Mouse (Mus musculus) liver, embryonic 11.5 days (tissue): ENCODE results near the gene Nkx2-5. TPM values are rescaled to one million over a fixed set of nuclear protein-coding genes. Genes with fewer than 3 reads are reported as not detected.

ENCODE experiments used
- ATAC-seq: fragments of 200-750 bp; cut with Nextera tagmentation; replicated peaks from 2 replicates; pipeline ENCODE4 v1.8.0; 2017; ENCODE audit warnings: moderate number of reproducible peaks, mild to moderate bottlenecking, moderate TSS enrichment, moderate library complexity; ENCODE audit not compliant: low FRiP score
- DNase-seq: peaks from one replicate; pipeline ENCODE4 v3.0.0-alpha.2; 2017; ENCODE audit warnings: low spot score
- H3K27ac ChIP-seq: fragments of 300-500 bp; sonication (generic); 2 replicates; pipeline ENCODE4 v1.5.1; 2014; ENCODE audit warnings: mild to moderate bottlenecking, low read depth, low read length, control low read depth
- H3K27me3 ChIP-seq: fragments of 300-500 bp; sonication (generic); replicated peaks from 2 replicates; pipeline ENCODE4 v1.6.1; 2014; ENCODE audit warnings: low read length, mixed read lengths; ENCODE audit not compliant: control insufficient read depth, insufficient read depth
- H3K36me3 ChIP-seq: fragments of 300-500 bp; sonication (generic); 2 replicates; pipeline ENCODE4 v1.6.1; 2014; ENCODE audit warnings: mild to moderate bottlenecking, low read length, moderate library complexity, mixed read lengths; ENCODE audit not compliant: control insufficient read depth, insufficient read depth
- H3K4me1 ChIP-seq: fragments of 300-500 bp; sonication (generic); replicated peaks from 2 replicates; pipeline ENCODE4 v1.6.1; 2014; ENCODE audit warnings: low read length, mixed read lengths; ENCODE audit not compliant: control insufficient read depth, insufficient read depth
- H3K4me2 ChIP-seq: fragments of 300-500 bp; sonication (generic); 2 replicates; pipeline ENCODE4 v1.6.1; 2014; ENCODE audit warnings: mild to moderate bottlenecking, control low read depth, moderate library complexity
- H3K4me3 ChIP-seq: fragments of 300-500 bp; sonication (generic); 2 replicates; pipeline ENCODE4 v1.5.1; 2014; ENCODE audit warnings: low read depth, low read length, control low read depth
- H3K9ac ChIP-seq: fragments of 300-500 bp; sonication (generic); 2 replicates; pipeline ENCODE4 v1.6.1; 2014; ENCODE audit warnings: low read depth, low read length, control low read depth
- H3K9me3 ChIP-seq: fragments of 300-500 bp; sonication (generic); 2 replicates; pipeline ENCODE4 v1.6.1; 2016; ENCODE audit warnings: low read length, inconsistent platforms, mixed read lengths; ENCODE audit not compliant: control insufficient read depth
- WGBS: fragments of 180-500 bp; shearing (Covaris S2); extraction: QIAGEN DNeasy Blood & Tissue Kit; methylation state at CpG from one replicate; pipeline ENCODE4 v1.1.7; 2014; 5-methylcytosine and 5-hydroxymethylcytosine counted together
- polyA plus RNA-seq: library from polyadenylated mRNA; unstranded; fragments of >200 nt; fragmentation: Nextera tagmentation; extraction: Ambion mirVana; gene quantifications from 2 replicates; pipeline ENCODE4 v1.2.1, GENCODE M21; 2014

The Nkx2-5 gene
- polyA plus RNA-seq, 1 experiment from 2014 or later: 2.1 TPM

DNA sequence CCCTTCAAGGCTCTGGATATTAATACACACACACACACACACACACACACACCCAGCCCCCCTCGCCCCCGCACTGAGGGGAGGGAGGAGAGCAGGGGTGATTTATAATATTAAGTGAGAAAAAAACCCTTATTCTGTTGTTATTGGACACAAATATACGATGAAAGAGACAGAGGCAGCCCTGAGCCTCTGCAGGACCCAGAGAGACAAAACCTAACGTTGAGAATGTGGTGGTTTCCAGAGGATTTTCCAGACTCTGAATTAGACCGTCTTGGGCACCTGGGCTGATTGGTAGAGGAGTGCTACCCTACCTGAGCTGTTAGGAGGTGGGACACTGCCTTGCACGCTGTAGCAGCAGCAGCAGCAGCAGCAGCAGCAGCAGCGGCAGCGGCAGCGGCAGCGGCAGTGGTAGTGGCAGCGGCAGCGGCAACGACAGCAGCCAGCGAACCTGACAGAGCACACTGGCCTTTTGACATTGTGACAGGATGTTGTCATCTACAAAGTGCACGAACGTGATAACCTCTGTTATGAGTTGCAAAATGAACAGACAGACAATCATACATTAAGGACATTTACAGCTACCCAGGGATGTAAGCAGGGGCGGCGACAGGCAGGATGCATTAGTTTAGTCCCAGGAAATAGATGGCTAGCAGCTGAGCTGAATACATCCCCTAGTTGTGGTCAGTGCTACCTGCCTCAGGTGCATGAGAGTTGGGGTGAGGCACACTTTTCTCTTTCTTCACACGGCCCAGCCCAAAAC, 7.8 kb downstream of the Nkx2-5 start:
- Histone ChIP-seq H3K9me3 (no peaks in the 10 kb centered on the region), H3K27me3 (peaks cover 83% of the 10 kb centered on the region), H3K4me2 (no peak overlapping the region), H3K36me3 (no peaks in the 10 kb centered on the region), H3K9ac (no peak overlapping the region), H3K4me3 (no peak overlapping the region), H3K27ac (no peak overlapping the region), H3K4me1 (no peaks in the 10 kb centered on the region; the same call in 1 of the 2 replicates)
- 7% methylated on average over 19 of the region's 19 CpGs for WGBS
- DNase-seq: no peak
- ATAC-seq: no peak

DNA sequence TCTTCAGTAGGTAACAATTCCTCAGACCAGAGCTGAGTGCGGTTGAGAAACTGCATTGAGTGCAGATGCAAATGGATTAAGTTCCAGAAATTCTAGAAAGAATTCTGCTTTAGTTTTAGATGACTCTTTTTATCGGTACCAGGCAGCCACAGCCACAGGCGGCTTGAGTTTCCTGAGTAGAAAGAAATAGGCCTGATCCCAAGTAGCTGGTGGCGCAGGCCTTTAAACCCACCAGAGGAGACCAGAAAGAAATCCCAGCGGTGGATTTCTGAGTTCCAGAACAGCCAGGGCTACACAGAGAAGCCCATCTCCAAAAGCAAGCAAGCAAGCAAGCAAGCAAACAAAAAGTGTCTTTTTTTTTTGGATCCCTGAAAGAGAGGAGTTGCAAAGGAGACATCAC, 8.4 kb downstream of the Nkx2-5 start:
- WGBS: 13% methylated on average over 5 of the region's 5 CpGs
- DNase-seq (no peak), ATAC-seq (no peak)
- H3K27me3 ChIP-seq: peaks cover 77% of the 10 kb centered on the region
- H3K4me2 ChIP-seq: no peak overlapping the region
- H3K27ac ChIP-seq: no peak overlapping the region
- no peaks in the 10 kb centered on the region for H3K9me3 ChIP-seq
- no peaks in the 10 kb centered on the region for H3K36me3 ChIP-seq
- H3K4me3 ChIP-seq: no peak overlapping the region
- no peaks in the 10 kb centered on the region; the same call in 1 of the 2 replicates for H3K4me1 ChIP-seq
- no peak overlapping the region for H3K9ac ChIP-seq

DNA sequence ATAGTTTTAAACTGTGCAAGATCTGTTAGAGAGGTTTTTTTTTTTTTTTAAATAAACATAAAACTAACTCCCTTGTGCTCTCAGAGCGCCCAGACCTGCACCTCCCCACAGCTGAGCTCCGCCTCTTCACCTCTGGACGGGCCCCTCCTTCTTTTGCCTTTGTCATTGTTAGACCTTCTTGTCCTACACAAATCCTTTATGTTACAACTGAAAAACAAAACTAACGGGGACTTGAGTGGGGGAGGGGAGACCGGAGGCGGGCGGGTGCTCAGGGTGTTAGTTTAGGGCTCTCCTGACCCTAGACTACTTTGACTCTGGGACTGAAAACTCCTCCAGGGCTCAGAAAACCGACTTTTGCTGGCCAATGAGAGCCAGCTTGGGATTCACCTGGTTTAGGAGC, 8.9 kb downstream of the Nkx2-5 start:
- 22% methylated on average over 8 of the region's 8 CpGs for WGBS
- Histone ChIP-seq H3K4me3 (no peak overlapping the region), H3K27ac (no peak overlapping the region)

DNA sequence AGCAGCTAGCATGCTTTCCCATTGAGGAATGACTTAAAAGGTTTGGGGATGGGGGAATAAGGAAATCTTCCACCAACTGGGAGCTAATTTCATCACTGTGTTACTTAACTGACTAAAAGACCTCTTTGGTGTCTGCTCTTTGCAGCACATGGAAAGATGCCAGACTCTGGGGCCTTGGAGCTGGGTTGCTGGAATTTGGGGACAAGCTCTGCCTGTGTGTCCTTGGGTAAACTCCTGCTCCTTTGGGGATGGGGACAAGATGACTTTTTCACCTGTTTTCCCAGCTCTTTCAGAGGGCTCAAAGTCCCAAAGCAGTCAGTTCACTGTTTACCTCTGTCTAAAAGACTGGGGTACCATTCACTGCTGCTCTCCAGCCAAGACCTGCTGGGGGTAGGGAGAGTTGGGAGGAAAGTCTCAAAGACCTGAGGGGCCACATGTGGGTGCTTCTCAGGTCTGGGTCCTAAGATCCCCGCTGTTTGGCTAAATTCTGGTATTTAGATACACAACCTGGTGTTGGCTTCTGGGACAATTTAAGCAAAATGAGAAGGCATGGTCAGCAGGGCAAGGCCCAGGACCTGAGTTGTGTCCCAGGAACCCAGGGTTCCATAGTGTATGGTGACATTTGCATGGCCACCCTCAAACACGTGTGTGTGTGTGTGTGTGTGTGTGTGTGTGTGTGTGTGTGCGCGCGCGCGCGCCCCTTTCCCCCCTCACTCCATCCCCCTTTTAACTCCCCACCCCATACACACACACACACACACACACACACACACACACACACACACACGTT, 9.6 kb downstream of the Nkx2-5 start:
- Histone ChIP-seq H3K4me3 (no peak overlapping the region), H3K4me1 (no peaks in the 10 kb centered on the region; the same call in 1 of the 2 replicates), H3K9ac (no peak overlapping the region), H3K36me3 (no peaks in the 10 kb centered on the region), H3K4me2 (no peak overlapping the region), H3K27me3 (peaks cover 65% of the 10 kb centered on the region), H3K9me3 (no peaks in the 10 kb centered on the region), H3K27ac (no peak overlapping the region)
- 53% methylated on average over 8 of the region's 9 CpGs for WGBS
- ATAC-seq: no peak
- DNase-seq: no peak

More for the DNA sequence above, 8.9 kb downstream of the Nkx2-5 start:
- DNase-seq: no peak
- Histone ChIP-seq H3K9me3 (no peaks in the 10 kb centered on the region), H3K4me1 (no peaks in the 10 kb centered on the region; the same call in 1 of the 2 replicates), H3K36me3 (no peaks in the 10 kb centered on the region), H3K27me3 (peaks cover 73% of the 10 kb centered on the region), H3K4me2 (no peak overlapping the region), H3K9ac (no peak overlapping the region)
- no peak for ATAC-seq

DNA sequence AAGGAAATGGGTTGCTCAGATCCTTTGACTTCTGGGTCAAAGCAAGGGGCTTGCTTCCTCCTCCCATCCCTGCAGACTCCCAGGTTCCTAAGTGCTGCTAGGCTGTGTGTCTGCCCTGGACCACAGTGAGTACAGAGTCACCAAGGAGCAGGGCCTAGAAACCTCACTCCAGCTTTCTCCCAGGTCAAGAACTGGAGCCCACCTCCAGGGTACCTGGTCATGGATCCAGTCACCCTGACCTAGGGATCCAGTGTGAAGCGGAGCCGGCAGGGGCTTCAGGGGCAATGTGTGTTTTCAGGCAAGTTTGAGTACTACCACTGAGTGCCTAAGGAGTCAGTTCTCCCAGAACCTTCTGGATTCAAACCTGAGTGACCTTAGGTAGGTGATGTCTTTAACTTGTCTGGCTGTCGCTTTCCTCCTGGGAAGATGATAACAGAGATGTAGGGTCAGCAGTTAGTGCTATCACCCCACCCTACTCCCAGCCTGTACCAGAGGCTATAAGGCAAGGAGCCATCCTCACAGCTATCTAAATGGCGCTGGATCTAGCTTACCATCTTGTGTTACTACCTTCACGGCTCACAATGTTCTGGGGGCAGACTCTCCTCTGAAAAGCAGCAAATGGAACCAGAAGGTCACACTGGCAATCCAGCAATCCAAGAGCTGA, 10.4 kb downstream of the Nkx2-5 start:
- Histone ChIP-seq H3K9ac (no peak overlapping the region), H3K27ac (no peak overlapping the region), H3K9me3 (no peaks in the 10 kb centered on the region), H3K4me3 (no peak overlapping the region), H3K4me1 (no peaks in the 10 kb centered on the region; the same call in 1 of the 2 replicates), H3K4me2 (no peak overlapping the region), H3K27me3 (peaks cover 58% of the 10 kb centered on the region), H3K36me3 (no peaks in the 10 kb centered on the region)
- 56% methylated on average over 5 of the region's 5 CpGs for WGBS
- ATAC-seq: no peak
- DNase-seq: no peak

DNA sequence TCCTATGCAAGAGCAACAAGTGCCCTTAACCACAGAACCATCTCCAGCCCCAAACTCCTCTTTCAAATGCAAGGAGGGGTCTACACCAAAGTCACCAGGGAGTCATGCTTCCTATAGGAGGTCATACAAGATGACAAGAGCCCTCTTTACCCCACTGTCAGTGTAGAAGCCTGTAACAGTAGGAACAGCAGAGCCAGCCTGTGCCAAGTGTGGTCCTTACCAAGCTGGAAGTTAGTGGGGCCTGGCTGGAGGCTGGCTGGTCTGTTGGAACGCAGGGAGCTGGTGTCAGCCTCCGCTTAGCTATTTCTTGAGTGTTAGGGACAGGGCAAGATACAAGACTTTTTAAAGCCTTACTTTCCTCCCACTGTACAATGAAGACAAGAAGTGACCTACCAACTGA, 11.0 kb downstream of the Nkx2-5 start:
- H3K4me1 ChIP-seq: no peaks in the 10 kb centered on the region
- ATAC-seq (no peak), DNase-seq (no peak)
- H3K27ac ChIP-seq: no peak overlapping the region
- no peak overlapping the region for H3K4me2 ChIP-seq
- no peaks in the 10 kb centered on the region for H3K36me3 ChIP-seq
- 66% methylated on average over 2 of the region's 2 CpGs for WGBS
- H3K9me3 ChIP-seq: no peaks in the 10 kb centered on the region
- no peak overlapping the region for H3K9ac ChIP-seq
- peaks cover 52% of the 10 kb centered on the region for H3K27me3 ChIP-seq
- H3K4me3 ChIP-seq: no peak overlapping the region

DNA sequence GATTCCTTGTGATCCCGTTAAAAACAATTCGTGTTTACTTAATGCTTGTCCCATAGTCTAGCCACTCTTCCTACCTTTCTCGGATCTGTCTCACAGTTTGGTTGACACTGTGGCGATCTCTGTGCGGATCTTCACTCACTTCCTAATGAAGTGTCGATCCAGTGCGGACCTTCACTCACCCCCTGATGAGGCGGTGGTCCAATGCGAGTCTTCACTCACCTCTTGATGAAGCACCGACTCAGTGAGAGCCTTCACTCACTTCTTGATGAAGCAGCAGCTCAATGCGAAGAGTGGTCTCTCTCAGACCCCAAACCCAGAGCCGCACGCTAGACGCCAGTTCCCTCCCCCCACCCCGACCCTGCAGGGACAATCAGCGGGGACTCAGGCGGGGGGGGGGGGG, 18.7 kb downstream of the Nkx2-5 start:
- Histone ChIP-seq H3K27ac (no peak overlapping the region), H3K36me3 (no peaks in the 10 kb centered on the region), H3K27me3 (peaks cover 7% of the 10 kb centered on the region), H3K4me2 (no peak overlapping the region), H3K9ac (no peak overlapping the region), H3K4me1 (no peaks in the 10 kb centered on the region), H3K4me3 (no peak overlapping the region), H3K9me3 (no peaks in the 10 kb centered on the region)
- ATAC-seq: no peak
- WGBS: 62% methylated on average over 16 of the region's 17 CpGs
- no peak for DNase-seq

DNA sequence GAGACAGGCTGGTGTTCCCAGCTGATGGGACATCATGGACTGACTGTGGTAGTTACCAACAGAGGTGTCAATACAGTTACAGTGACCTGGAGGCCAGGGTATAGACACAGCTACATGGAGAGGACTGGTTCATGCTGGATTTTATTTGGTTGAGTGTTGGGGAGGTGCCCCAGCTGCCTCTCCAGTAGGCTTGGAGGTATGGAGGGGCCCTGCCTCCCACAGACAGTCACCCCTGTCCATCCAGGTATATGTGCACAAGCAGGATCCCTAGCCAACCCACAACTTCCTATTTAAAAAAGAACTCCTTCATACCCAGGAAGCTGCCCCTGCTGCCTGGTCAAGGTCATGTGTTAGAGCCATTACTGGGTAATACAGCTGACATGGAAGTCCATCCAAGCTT, 27.0 kb downstream of the Nkx2-5 start:
- H3K27ac ChIP-seq: no peak overlapping the region
- H3K4me3 ChIP-seq: no peak overlapping the region
- no peaks in the 10 kb centered on the region for H3K9me3 ChIP-seq
- no peaks in the 10 kb centered on the region for H3K27me3 ChIP-seq
- no peak overlapping the region; the same call in 1 of the 2 replicates for H3K9ac ChIP-seq
- H3K4me2 ChIP-seq: no peak overlapping the region
- H3K36me3 ChIP-seq: no peaks in the 10 kb centered on the region
- H3K4me1 ChIP-seq: no peaks in the 10 kb centered on the region
- no peak for DNase-seq
- ATAC-seq: no peak
